32 mouse cellular contexts compared by ENCODE assay signal in the genomic region with DNA sequence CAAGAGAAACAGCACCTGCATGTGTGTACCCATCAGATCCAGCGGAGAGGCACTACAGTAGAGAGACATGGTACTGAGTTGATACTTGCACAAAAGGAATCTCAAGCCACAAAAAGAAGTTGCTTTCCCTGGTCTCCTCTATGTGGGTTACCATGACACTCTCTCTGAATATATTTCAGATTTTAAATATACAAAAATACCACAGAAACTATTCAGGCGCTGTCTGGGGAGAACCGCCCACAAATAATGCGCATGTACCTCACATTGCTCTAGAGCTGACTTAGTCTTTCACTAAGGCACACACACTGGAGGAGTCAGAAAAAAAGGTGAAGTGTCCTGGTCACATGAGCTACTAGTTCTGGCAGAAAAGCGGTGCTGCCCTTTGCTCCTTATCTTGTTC. TPM values are rescaled to one million over a fixed set of nuclear protein-coding genes. Genes with fewer than 3 reads are reported as not detected.
A peak's percentile ranks its signal among the peaks of the same experiment; 100 is the strongest.
DNase-seq lines count a peak whose midpoint lies in the region; TF ChIP-seq lines count a peak whose summit lies in the region.
"Had no signal": no experiment of that assay in that cellular context is flagged by ENCODE, and none has a peak within 500 bp of the region (broad histone marks: within the 10 kb centered on the region; RNA-seq: fewer than 3 reads in every experiment).

No protein-coding gene starts in this region.

- WGBS in heart, adult 2 months, result 84% methylated on average over 5 of the region's 5 CpGs

- DNase-seq in heart, adult 11 months, result peak; percentile 73
- DNase-seq in heart, adult 2 months, result no peak
- DNase-seq in right cerebral cortex, adult 18-20 months, result peak; percentile 70
- no peak for DNase-seq in right cerebral cortex, postnatal 25 days
- DNase-seq in frontal cortex, adult 2 months (ENCODE audit: extremely low spot score in 1 of 2, low spot score in 1 of 2), result peak; percentile 64 to 70
- peak; percentile 28 to 70 for DNase-seq in right cerebral cortex, postnatal 36 days (ENCODE audit: low spot score in 2 of 2)
- DNase-seq in lung, postnatal 14 days, result no peak
- DNase-seq: adrenal gland, postnatal 14 days; cerebellum, adult 11-12 months; cerebellum, adult 9-11 months; gastrocnemius, postnatal 14 days; heart, postnatal 36 days; kidney, adult 8-10 months; kidney, postnatal 4 days; layer of hippocampus, adult 9-11 months; liver, postnatal 0 days; lung, postnatal 4 days; thymus, postnatal 4 days had no signal

- no peaks in the 10 kb centered on the region for H3K36me3 ChIP-seq in heart, adult 2 months (ENCODE audit: control insufficient read depth, insufficient read depth, low read length)
- H3K36me3 ChIP-seq: embryonic facial prominence, embryonic 10.5 days; embryonic facial prominence, embryonic 15.5 days; hindbrain, embryonic 12.5 days; intestine, embryonic 15.5 days; liver, embryonic 12.5 days; midbrain, embryonic 13.5 days; neural tube, embryonic 13.5 days had no signal

- TF ChIP-seq POLR2A in heart, adult 2 months (IDR thresholded peaks at IDR 0.05; ENCODE audit: insufficient read depth, low read depth, low read length), result no peak

- intact Hi-C loops in heart, adult 2 months (cut with DNase I), result no loop called here

- H3K27me3 ChIP-seq in heart, adult 2 months (ENCODE audit: control insufficient read depth, insufficient read depth, low read length), result no peaks in the 10 kb centered on the region
- H3K27me3 ChIP-seq: embryonic facial prominence, embryonic 15.5 days; forebrain, embryonic 13.5 days; hindbrain, embryonic 12.5 days; intestine, embryonic 15.5 days; liver, embryonic 12.5 days; midbrain, embryonic 13.5 days; neural tube, embryonic 13.5 days had no signal

- H3K27ac ChIP-seq in heart, adult 2 months, result no peak overlapping the region
- H3K27ac ChIP-seq: embryonic facial prominence, embryonic 10.5 days; embryonic facial prominence, embryonic 15.5 days; forebrain, embryonic 13.5 days; hindbrain, embryonic 12.5 days; hindbrain, postnatal 0 days; intestine, embryonic 15.5 days; kidney, postnatal 0 days; liver, embryonic 12.5 days; midbrain, embryonic 13.5 days; neural tube, embryonic 13.5 days had no signal

- no peaks in the 10 kb centered on the region for H3K79me2 ChIP-seq in heart, adult 2 months (replicated peaks; ENCODE audit: control insufficient read depth, insufficient read depth, low read length)

- H3K4me3 ChIP-seq in heart, adult 2 months, result no peak overlapping the region
- H3K4me3 ChIP-seq: embryonic facial prominence, embryonic 10.5 days; embryonic facial prominence, embryonic 15.5 days; forebrain, embryonic 13.5 days; hindbrain, embryonic 12.5 days; intestine, embryonic 15.5 days; liver, embryonic 12.5 days; midbrain, embryonic 13.5 days; neural tube, embryonic 13.5 days had no signal

- no peak for TF ChIP-seq EP300 in heart, adult 2 months (IDR thresholded peaks at IDR 0.05; ENCODE audit: insufficient read depth, low read depth, low read length)

- no peaks in the 10 kb centered on the region for H3K4me1 ChIP-seq in heart, adult 2 months (ENCODE audit: control insufficient read depth, insufficient read depth, low read length)
- H3K4me1 ChIP-seq: embryonic facial prominence, embryonic 10.5 days; embryonic facial prominence, embryonic 15.5 days; forebrain, embryonic 13.5 days; hindbrain, embryonic 12.5 days; intestine, embryonic 15.5 days; liver, embryonic 12.5 days; neural tube, embryonic 13.5 days had no signal

- TF ChIP-seq CTCF in heart, adult 2 months (IDR thresholded peaks at IDR 0.05), result no peak

- no peak overlapping the region for H3K9ac ChIP-seq in heart, adult 2 months (ENCODE audit: low read depth, low read length)
- H3K9ac ChIP-seq: embryonic facial prominence, embryonic 15.5 days; forebrain, embryonic 13.5 days; hindbrain, embryonic 12.5 days; intestine, embryonic 15.5 days; liver, embryonic 12.5 days; liver, postnatal 0 days; midbrain, embryonic 13.5 days; neural tube, embryonic 13.5 days had no signal

RNA-seq across cellular contexts. Expression of a gene that starts 24.8 kb away (rescaled TPM):
- total RNA-seq in heart, adult 2 months (2021), result under 1 TPM in 1 of 2 experiments, not detected in 1; 0.14 TPM
- polyA plus RNA-seq in heart, adult 2 months (2012; rRNA removed), result 0.12 and 0.38 TPM in 2 replicates
- 3.3 and 6.8 TPM in 2 replicates for polyA plus RNA-seq in frontal cortex, adult 2 months (2012; rRNA removed)
- total RNA-seq: gastrocnemius, postnatal 14 days; heart, postnatal 36 days; megakaryocyte-erythroid progenitor cell, adult 5-6 weeks; MEL had no signal
- polyA plus RNA-seq: Patski; thymus, postnatal 0 days had no signal

Comparison
In these comparisons a context has a peak if more than half of its experiments do, and no peak if none do; other contexts are left out.
1. DNase-seq: peak in heart, adult 11 months (single experiment), right cerebral cortex, adult 18-20 months (single experiment), frontal cortex, adult 2 months (2 of 2) and right cerebral cortex, postnatal 36 days (2 of 2); none in heart, adult 2 months (0 of 2), right cerebral cortex, postnatal 25 days (single experiment) and lung, postnatal 14 days (single experiment).